ENCODE assay signal across 9 mouse cellular contexts in genomic region chr19:44297862-44298261, GRCm38 (mm10). TPM values are rescaled to one million over a fixed set of nuclear protein-coding genes. Genes with fewer than 3 reads are reported as not detected.
DNase-seq lines count a peak whose midpoint lies in the region; ATAC-seq and TF ChIP-seq lines count a peak whose summit lies in the region.
"Had no signal": no experiment of that assay in that cellular context is flagged by ENCODE, and none has a peak within 500 bp of the region (broad histone marks: within the 10 kb centered on the region; RNA-seq: fewer than 3 reads in every experiment).

No protein-coding gene starts in this region.

- peak overlapping the region; percentile 53 for H3K9ac ChIP-seq in embryonic facial prominence, embryonic 15.5 days
- H3K9ac ChIP-seq in intestine, embryonic 15.5 days, result peak overlapping the region; percentile 86

- WGBS in embryonic facial prominence, embryonic 15.5 days, result 60% methylated on average over 9 of the region's 9 CpGs
- WGBS in intestine, embryonic 15.5 days, result 58% methylated on average over 9 of the region's 9 CpGs

- DNase-seq in left cerebral cortex, adult 2 months (ENCODE audit: extremely low spot score in 1 of 2, low spot score in 2 of 2), result no peak
- no peak for DNase-seq in left cerebral cortex, postnatal 25 days (ENCODE audit: low spot score in 2 of 2)
- peak; percentile 21 for DNase-seq in naive thymus-derived CD4-positive, alpha-beta T cell, adult 2 months (ENCODE audit: low read depth)
- DNase-seq in urinary bladder, postnatal 4 days (ENCODE audit: low spot score in 2 of 2), result no peak
- no peak for DNase-seq in spleen, postnatal 10 days (ENCODE audit: low spot score in 2 of 2)
- DNase-seq in embryo, embryonic 11 days, result no peak

- intact Hi-C loops in left cerebral cortex, adult 2 months (cut with DNase I), result loop anchor here (5.0 kb wide), 1 partner anchor 101 kb away; no protein-coding TSS in a partner anchor
- intact Hi-C loops in left cerebral cortex, postnatal 25 days (cut with DNase I), result no loop called here

- no peak for TF ChIP-seq CTCF in left cerebral cortex, adult 2 months (IDR thresholded peaks at IDR 0.05)

- ATAC-seq in embryonic facial prominence, embryonic 15.5 days (ENCODE audit: insufficient number of reproducible peaks, low FRiP score, low TSS enrichment, low read depth), result no peak
- ATAC-seq in intestine, embryonic 15.5 days, result no peak
- ATAC-seq: activated CD4-positive, CD25-positive, alpha-beta regulatory T cell, adult 4 months had no signal

- H3K27ac ChIP-seq in left cerebral cortex, adult 2 months, result peak overlapping the region; percentile 99
- H3K27ac ChIP-seq in embryonic facial prominence, embryonic 15.5 days (replicated peaks), result 0 out of 2 replicates have a peak overlapping the region, but pooled peaks have one; percentile 22
- peak overlapping the region; percentile 56 for H3K27ac ChIP-seq in intestine, embryonic 15.5 days

- H3K4me3 ChIP-seq in left cerebral cortex, adult 2 months, result peak overlapping the region; percentile 94
- peak overlapping the region; percentile 91 for H3K4me3 ChIP-seq in embryonic facial prominence, embryonic 15.5 days (replicated peaks)
- peak overlapping the region; percentile 75 for H3K4me3 ChIP-seq in intestine, embryonic 15.5 days (replicated peaks)

- no peaks in the 10 kb centered on the region for H3K27me3 ChIP-seq in embryonic facial prominence, embryonic 15.5 days
- no peaks in the 10 kb centered on the region for H3K27me3 ChIP-seq in intestine, embryonic 15.5 days (replicated peaks)

- H3K9me3 ChIP-seq in embryonic facial prominence, embryonic 15.5 days (replicated peaks), result no peaks in the 10 kb centered on the region
- H3K9me3 ChIP-seq in intestine, embryonic 15.5 days, result no peaks in the 10 kb centered on the region

- peak overlapping the region; percentile 92 for H3K4me2 ChIP-seq in embryonic facial prominence, embryonic 15.5 days (replicated peaks)
- H3K4me2 ChIP-seq in intestine, embryonic 15.5 days (replicated peaks), result peak overlapping the region; percentile 87

- peaks cover 78% of the 10 kb centered on the region for H3K4me1 ChIP-seq in embryonic facial prominence, embryonic 15.5 days
- H3K4me1 ChIP-seq in intestine, embryonic 15.5 days (replicated peaks), result peaks cover 58% of the 10 kb centered on the region

- peaks cover 68% of the 10 kb centered on the region for H3K36me3 ChIP-seq in embryonic facial prominence, embryonic 15.5 days
- peaks cover 21% of the 10 kb centered on the region for H3K36me3 ChIP-seq in intestine, embryonic 15.5 days

RNA-seq across cellular contexts. Expression of gene Scd2, which starts 4.4 kb away (rescaled TPM):
- total RNA-seq in left cerebral cortex, adult 2 months (2021), result 100 to 1,000 TPM; 580 to 609 TPM
- total RNA-seq in left cerebral cortex, postnatal 25 days (2021), result 100 to 1,000 TPM; 585 to 640 TPM
- polyA plus RNA-seq in embryonic facial prominence, embryonic 15.5 days (2015; fragmentation: Nextera tagmentation; extraction: Ambion mirVana), result 179 and 181 TPM in 2 replicates
- polyA plus RNA-seq in intestine, embryonic 15.5 days (2015; fragmentation: Nextera tagmentation; extraction: Ambion mirVana), result 417 and 432 TPM in 2 replicates

RNA-seq across cellular contexts. Expression of gene Scd4, which starts 35.0 kb away (rescaled TPM):
- total RNA-seq in left cerebral cortex, adult 2 months (2021), result 1 to 10 TPM; 2.1 to 2.3 TPM
- 1 to 10 TPM; 2.2 to 2.3 TPM for total RNA-seq in left cerebral cortex, postnatal 25 days (2021)
- polyA plus RNA-seq in embryonic facial prominence, embryonic 15.5 days (2015; fragmentation: Nextera tagmentation; extraction: Ambion mirVana), result 0.16 and 0.39 TPM in 2 replicates
- polyA plus RNA-seq in intestine, embryonic 15.5 days (2015; fragmentation: Nextera tagmentation; extraction: Ambion mirVana), result 0.10 and 0.19 TPM in 2 replicates

Comparison
In these comparisons a context has a peak if more than half of its experiments do, and no peak if none do; other contexts are left out.
1. H3K27ac ChIP-seq: peak in every context shown above with its lines; median percentile 99 in left cerebral cortex, adult 2 months; 56 in intestine, embryonic 15.5 days; 22 in embryonic facial prominence, embryonic 15.5 days.